9 mouse cellular contexts compared by ENCODE assay signal in genomic region chr15:77836692-77837443, GRCm38 (mm10). TPM values are rescaled to one million over a fixed set of nuclear protein-coding genes. Genes with fewer than 3 reads are reported as not detected.
A peak's percentile ranks its signal among the peaks of the same experiment; 100 is the strongest.
DNase-seq lines count a peak whose midpoint lies in the region; ATAC-seq and TF ChIP-seq lines count a peak whose summit lies in the region.
"Had no signal": no experiment of that assay in that cellular context is flagged by ENCODE, and none has a peak within 500 bp of the region (broad histone marks: within the 10 kb centered on the region; RNA-seq: fewer than 3 reads in every experiment).

No protein-coding gene starts in this region.

- no peak overlapping the region for H3K4me2 ChIP-seq in midbrain, embryonic 13.5 days (replicated peaks)
- H3K4me2 ChIP-seq in intestine, embryonic 14.5 days (ENCODE audit: low read length), result no peak overlapping the region; the same call in 1 of the 2 replicates

- 55% methylated on average over 6 of the region's 6 CpGs for WGBS in midbrain, embryonic 13.5 days
- 54% methylated on average over 6 of the region's 6 CpGs for WGBS in midbrain, embryonic 10.5 days
- WGBS in intestine, embryonic 14.5 days, result 57% methylated on average over 6 of the region's 6 CpGs
- WGBS in small intestine, adult 2 months, result 26% methylated on average over 6 of the region's 6 CpGs

- no peaks in the 10 kb centered on the region for H3K9me3 ChIP-seq in midbrain, embryonic 13.5 days
- H3K9me3 ChIP-seq in midbrain, embryonic 10.5 days (replicated peaks), result no peaks in the 10 kb centered on the region
- no peaks in the 10 kb centered on the region for H3K9me3 ChIP-seq in intestine, embryonic 14.5 days (ENCODE audit: control insufficient read depth, low read length)

- intact Hi-C loops in heart, postnatal 14 days (cut with DNase I), result loop anchor here (5.0 to 10.0 kb wide), 2 partner anchors 35 to 52 kb away; no protein-coding TSS in a partner anchor

- no peak overlapping the region for H3K27ac ChIP-seq in midbrain, embryonic 13.5 days
- H3K27ac ChIP-seq in midbrain, embryonic 10.5 days (replicated peaks), result no peak overlapping the region
- peak overlapping the region; percentile 66; the same call in 1 of the 2 replicates for H3K27ac ChIP-seq in intestine, embryonic 14.5 days (ENCODE audit: low read depth)
- H3K27ac ChIP-seq in small intestine, adult 2 months (ENCODE audit: insufficient read depth, low read depth, low read length), result peak overlapping the region; percentile 86

- H3K9ac ChIP-seq in midbrain, embryonic 13.5 days (replicated peaks), result peak overlapping the region; percentile 30; the same call in 1 of the 2 replicates
- H3K9ac ChIP-seq in intestine, embryonic 14.5 days (ENCODE audit: low read length), result no peak overlapping the region

- no peak for ATAC-seq in midbrain, embryonic 13.5 days
- ATAC-seq in intestine, embryonic 14.5 days (replicated peaks; ENCODE audit: low FRiP score, low TSS enrichment, low read depth), result no peak

- DNase-seq in heart, adult 11 months, result peak; percentile 92
- DNase-seq in heart, postnatal 14 days, result no peak
- no peak for DNase-seq in midbrain, embryonic 10.5 days (ENCODE audit: low spot score)
- DNase-seq in intestine, embryonic 14.5 days (ENCODE audit: low spot score), result no peak
- DNase-seq in urinary bladder, adult 2 months (ENCODE audit: low spot score), result no peak
- no peak for DNase-seq in c-Kit-positive CD71-positive TER-119-positive erythroid progenitor cells, embryonic 14.5 days (ENCODE audit: low spot score)

- no peaks in the 10 kb centered on the region for H3K36me3 ChIP-seq in midbrain, embryonic 13.5 days
- H3K36me3 ChIP-seq in midbrain, embryonic 10.5 days, result no peaks in the 10 kb centered on the region; the same call in 1 of the 2 replicates
- H3K36me3 ChIP-seq in intestine, embryonic 14.5 days (ENCODE audit: control insufficient read depth, insufficient read depth, low read length), result peaks cover 5% of the 10 kb centered on the region; the same call in 1 of the 2 replicates
- peaks cover under 1% of the 10 kb centered on the region; the same call in 1 of the 2 replicates for H3K36me3 ChIP-seq in small intestine, adult 2 months (ENCODE audit: control insufficient read depth, insufficient read depth, low read length)

- TF ChIP-seq CTCF in small intestine, adult 2 months (IDR thresholded peaks at IDR 0.05; ENCODE audit: extremely low read depth, insufficient read length, insufficient replicate concordance, low read depth, low read length), result no peak

- TF ChIP-seq POLR2A in small intestine, adult 2 months (IDR thresholded peaks at IDR 0.05; ENCODE audit: low read depth, low read length), result no peak

- peaks cover 13% of the 10 kb centered on the region; the same call in 1 of the 2 replicates for H3K27me3 ChIP-seq in midbrain, embryonic 13.5 days
- peaks cover 34% of the 10 kb centered on the region for H3K27me3 ChIP-seq in midbrain, embryonic 10.5 days (ENCODE audit: low read depth, poor library complexity, severe bottlenecking)
- H3K27me3 ChIP-seq in intestine, embryonic 14.5 days (replicated peaks; ENCODE audit: control insufficient read depth, insufficient read depth, low read length), result no peaks in the 10 kb centered on the region
- no peaks in the 10 kb centered on the region for H3K27me3 ChIP-seq in small intestine, adult 2 months (ENCODE audit: control insufficient read depth, insufficient read depth, low read length)
- H3K27me3 ChIP-seq: Patski had no signal

- H3K4me1 ChIP-seq in midbrain, embryonic 13.5 days (replicated peaks), result peaks cover 52% of the 10 kb centered on the region
- H3K4me1 ChIP-seq in midbrain, embryonic 10.5 days, result peaks cover 58% of the 10 kb centered on the region
- H3K4me1 ChIP-seq in intestine, embryonic 14.5 days (replicated peaks; ENCODE audit: control insufficient read depth, insufficient read depth, low read length), result peaks cover 74% of the 10 kb centered on the region
- peaks cover 50% of the 10 kb centered on the region for H3K4me1 ChIP-seq in small intestine, adult 2 months (ENCODE audit: control insufficient read depth, insufficient read depth, insufficient read length, low read length)

- no peak overlapping the region for H3K4me3 ChIP-seq in midbrain, embryonic 13.5 days (replicated peaks)
- H3K4me3 ChIP-seq in midbrain, embryonic 10.5 days, result no peak overlapping the region
- H3K4me3 ChIP-seq in intestine, embryonic 14.5 days (ENCODE audit: low read depth, low read length), result no peak overlapping the region
- no peak overlapping the region for H3K4me3 ChIP-seq in small intestine, adult 2 months (ENCODE audit: low read depth, low read length)

RNA-seq across cellular contexts. Expression of gene Myh9, which starts 5.1 kb away (rescaled TPM):
- total RNA-seq in heart, postnatal 14 days (2021), result 100 to 1,000 TPM; 140 to 172 TPM
- polyA plus RNA-seq in midbrain, embryonic 13.5 days (2015; fragmentation: Nextera tagmentation; extraction: Ambion mirVana), result 11.8 and 14.1 TPM in 2 replicates
- 29.0 and 29.4 TPM in 2 replicates for polyA plus RNA-seq in midbrain, embryonic 10.5 days (2016; fragmentation: Nextera tagmentation; extraction: Ambion mirVana)
- 67.9 and 72.2 TPM in 2 replicates for polyA plus RNA-seq in intestine, embryonic 14.5 days (2014; fragmentation: Nextera tagmentation; extraction: Ambion mirVana)
- 44.8 and 89.4 TPM in 2 replicates for polyA plus RNA-seq in small intestine, adult 2 months (2012; rRNA removed)
- 95.0 and 151 TPM in 2 replicates for polyA plus RNA-seq in urinary bladder, adult 2 months (2012; rRNA removed)

Comparison
In these comparisons a context has a peak if more than half of its experiments do, and no peak if none do; other contexts are left out.
1. H3K27ac ChIP-seq: peak in intestine, embryonic 14.5 days (single experiment) and small intestine, adult 2 months (single experiment); none in midbrain, embryonic 13.5 days (single experiment) and midbrain, embryonic 10.5 days (single experiment).